Mouse (Mus musculus) erythroblast, embryonic 14.5 days (primary cell): ENCODE data around the gene D630003M21Rik.

Experiments
- GATA1 ChIP-seq: IDR thresholded peaks from 2 replicates; pipeline ENCODE4 v1.6.1; 2012; ENCODE audit warnings: low read length, inconsistent platforms, mixed read lengths
- TAL1 ChIP-seq: IDR thresholded peaks from 3 replicates; pipeline ENCODE4 v1.6.1; 2012; ENCODE audit warnings: low read length, inconsistent platforms, mixed read lengths

DNA sequence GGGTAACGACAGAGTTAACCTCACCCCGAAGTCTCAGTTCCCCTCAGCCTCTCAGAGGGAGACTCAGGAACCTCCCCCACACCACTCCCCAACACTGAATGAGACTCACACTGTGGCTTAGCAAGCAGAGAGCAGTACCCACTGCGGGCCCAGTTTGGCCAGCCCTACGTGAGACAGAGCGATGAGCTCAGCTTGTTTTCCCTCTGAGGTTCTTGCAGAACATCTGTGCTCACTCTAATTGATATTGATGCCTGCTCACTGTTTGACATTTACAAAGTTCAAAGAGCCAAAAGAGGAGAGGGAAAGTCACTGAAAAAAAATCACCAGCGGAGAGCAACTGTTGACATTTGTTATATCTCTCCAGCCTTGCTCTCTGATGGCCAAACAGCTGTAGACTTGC, 67.3 kb downstream of the D630003M21Rik start:
- TF ChIP-seq GATA1: no peak
- no peak for TF ChIP-seq TAL1
